Mouse (Mus musculus) limb, embryonic 10.5 days (tissue): ENCODE results near the gene Slc22a14. TPM values are rescaled to one million over a fixed set of nuclear protein-coding genes. Genes with fewer than 3 reads are reported as not detected.
"Not testable (repeated sequence)": the region's sequence is repeated elsewhere in the genome, so short reads cannot be mapped to it uniquely, and the experiment has no call there.

Source experiments
- DNase-seq: peaks from one replicate; pipeline ENCODE4 v3.0.0-alpha.2; 2017; ENCODE audit warnings: low spot score
- H3K27ac ChIP-seq: fragments of 300-500 bp; sonication (generic); 2 replicates; pipeline ENCODE4 v1.5.1; 2016; ENCODE audit warnings: mild to moderate bottlenecking
- H3K27me3 ChIP-seq: fragments of 300-500 bp; sonication (generic); 2 replicates; pipeline ENCODE4 v1.6.1; 2016; ENCODE audit warnings: low read depth, mild to moderate bottlenecking; ENCODE audit not compliant: poor library complexity, severe bottlenecking
- H3K36me3 ChIP-seq: fragments of 300-500 bp; sonication (generic); 2 replicates; pipeline ENCODE4 v1.6.1; 2016; ENCODE audit warnings: mild to moderate bottlenecking, moderate library complexity
- H3K4me1 ChIP-seq: fragments of 300-500 bp; sonication (generic); 2 replicates; pipeline ENCODE4 v1.6.1; 2016
- H3K4me3 ChIP-seq: fragments of 300-500 bp; sonication (generic); 2 replicates; pipeline ENCODE4 v1.5.1; 2016; ENCODE audit warnings: mild to moderate bottlenecking, moderate library complexity
- H3K9me3 ChIP-seq: fragments of 300-500 bp; sonication (generic); replicated peaks from 2 replicates; pipeline ENCODE4 v1.6.1; 2016; ENCODE audit warnings: mild to moderate bottlenecking
- WGBS: fragments of 180-500 bp; shearing (Covaris S2); methylation state at CpG from one replicate; pipeline ENCODE4 v1.1.7; 2016; 5-methylcytosine and 5-hydroxymethylcytosine counted together
- polyA plus RNA-seq: library from polyadenylated mRNA; unstranded; fragments of >200 nt; fragmentation: Nextera tagmentation; extraction: Ambion mirVana; gene quantifications from 2 replicates; pipeline ENCODE4 v1.2.1, GENCODE M21; 2016

Gene Slc22a14
- polyA plus RNA-seq, 1 experiment from 2014 or later, result not detected

- DNase-seq, result no peak
- no peak overlapping the region for H3K4me3 ChIP-seq
- 91% methylated on average over 1 of the region's 1 CpGs for WGBS
- H3K9me3 ChIP-seq, result no peaks in the 10 kb centered on the region
- no peak overlapping the region for H3K27ac ChIP-seq
- 0 out of 2 replicates have a peak, but pooled peaks cover 2% of the 10 kb centered on the region for H3K36me3 ChIP-seq
- no peaks in the 10 kb centered on the region for H3K27me3 ChIP-seq
- no peaks in the 10 kb centered on the region for H3K4me1 ChIP-seq
Measured at GRCm38 (mm10) chr9:119309067-119309466, 56.3 kb downstream of the Slc22a14 start.

GRCm38 (mm10) chr9:119305863-119306262 lies 59.5 kb downstream of the Slc22a14 start:
- Histone ChIP-seq H3K27me3 (no peaks in the 10 kb centered on the region), H3K4me1 (no peaks in the 10 kb centered on the region), H3K36me3 (peaks cover 23% of the 10 kb centered on the region), H3K4me3 (no peak overlapping the region), H3K27ac (no peak overlapping the region), H3K9me3 (no peaks in the 10 kb centered on the region)
- DNase-seq, result no peak
- WGBS, result 96% methylated on average over 7 of the region's 7 CpGs

GRCm38 (mm10) chr9:119298563-119298962 lies 66.8 kb downstream of the Slc22a14 start:
- no peak for DNase-seq
- Histone ChIP-seq H3K27ac (no peak overlapping the region), H3K36me3 (peaks cover 21% of the 10 kb centered on the region), H3K27me3 (no peaks in the 10 kb centered on the region), H3K4me3 (no peak overlapping the region), H3K4me1 (no peaks in the 10 kb centered on the region), H3K9me3 (no peaks in the 10 kb centered on the region)
- whole genome bisulfite sequencing, result 86% methylated on average over 3 of the region's 3 CpGs

GRCm38 (mm10) chr9:119297696-119298095 lies 67.7 kb downstream of the Slc22a14 start:
- Histone ChIP-seq H3K4me1 (no peaks in the 10 kb centered on the region), H3K36me3 (peaks cover 23% of the 10 kb centered on the region), H3K9me3 (no peaks in the 10 kb centered on the region), H3K4me3 (no peak overlapping the region), H3K27me3 (no peaks in the 10 kb centered on the region), H3K27ac (no peak overlapping the region)
- 95% methylated on average over 6 of the region's 6 CpGs for WGBS
- DNase-seq, result no peak

- Histone ChIP-seq H3K36me3 (peaks cover 21% of the 10 kb centered on the region), H3K4me3 (no peak overlapping the region), H3K4me1 (no peaks in the 10 kb centered on the region), H3K27ac (no peak overlapping the region), H3K27me3 (no peaks in the 10 kb centered on the region), H3K9me3 (no peaks in the 10 kb centered on the region)
- 97% methylated on average over 3 of the region's 3 CpGs for WGBS
- no peak for DNase-seq
Measured at GRCm38 (mm10) chr9:119290791-119291190, 74.6 kb downstream of the Slc22a14 start.

GRCm38 (mm10) chr9:119280894-119281682 lies 84.3 kb downstream of the Slc22a14 start:
- no peak overlapping the region for H3K4me3 ChIP-seq
- H3K27me3 ChIP-seq, result no peaks in the 10 kb centered on the region
- WGBS, result 94% methylated on average over 5 of the region's 5 CpGs
- H3K36me3 ChIP-seq, result peaks cover 46% of the 10 kb centered on the region
- no peaks in the 10 kb centered on the region for H3K4me1 ChIP-seq
- no peaks in the 10 kb centered on the region for H3K9me3 ChIP-seq
- H3K27ac ChIP-seq, result no peak overlapping the region
- no peak for DNase-seq

- 91% methylated on average over 5 of the region's 5 CpGs for WGBS
- DNase-seq, result no peak
Measured at GRCm38 (mm10) chr9:119278031-119278430, 87.3 kb downstream of the Slc22a14 start.

GRCm38 (mm10) chr9:119276321-119276720 lies 89.0 kb downstream of the Slc22a14 start:
- no peak overlapping the region for H3K27ac ChIP-seq
- H3K27me3 ChIP-seq, result no peaks in the 10 kb centered on the region
- WGBS, result 91% methylated on average over 7 of the region's 7 CpGs
- no peak overlapping the region for H3K4me3 ChIP-seq
- peaks cover 29% of the 10 kb centered on the region for H3K36me3 ChIP-seq
- no peaks in the 10 kb centered on the region for H3K4me1 ChIP-seq
- DNase-seq, result no peak
- no peaks in the 10 kb centered on the region for H3K9me3 ChIP-seq

More at GRCm38 (mm10) chr9:119278031-119278430, 87.3 kb downstream of the Slc22a14 start:
- no peaks in the 10 kb centered on the region for H3K27me3 ChIP-seq
- peaks cover 37% of the 10 kb centered on the region for H3K36me3 ChIP-seq
- H3K9me3 ChIP-seq, result no peaks in the 10 kb centered on the region
- H3K4me3 ChIP-seq, result no peak overlapping the region
- H3K4me1 ChIP-seq, result no peaks in the 10 kb centered on the region
- no peak overlapping the region for H3K27ac ChIP-seq

GRCm38 (mm10) chr9:119274814-119275213 lies 90.5 kb downstream of the Slc22a14 start:
- not testable (repeated sequence) for H3K27ac ChIP-seq, DNase-seq, H3K27me3 ChIP-seq, H3K4me3 ChIP-seq, H3K9me3 ChIP-seq, H3K4me1 ChIP-seq
- H3K36me3 ChIP-seq, result peaks cover 32% of the 10 kb centered on the region
- 96% methylated on average over 5 of the region's 5 CpGs for WGBS

- WGBS, result 88% methylated on average over 4 of the region's 4 CpGs
- Histone ChIP-seq H3K27ac (no peak overlapping the region), H3K27me3 (no peaks in the 10 kb centered on the region), H3K4me1 (no peaks in the 10 kb centered on the region), H3K9me3 (no peaks in the 10 kb centered on the region), H3K36me3 (peaks cover 37% of the 10 kb centered on the region), H3K4me3 (no peak overlapping the region)
- DNase-seq, result no peak
Measured at GRCm38 (mm10) chr9:119271496-119271895, 93.9 kb downstream of the Slc22a14 start.

GRCm38 (mm10) chr9:119268588-119269145 lies 96.7 kb downstream of the Slc22a14 start:
- no peaks in the 10 kb centered on the region for H3K9me3 ChIP-seq
- WGBS, result 94% methylated on average over 11 of the region's 11 CpGs
- H3K36me3 ChIP-seq, result peaks cover 54% of the 10 kb centered on the region
- DNase-seq, result no peak
- H3K4me1 ChIP-seq, result no peaks in the 10 kb centered on the region
- no peaks in the 10 kb centered on the region for H3K27me3 ChIP-seq
- no peak overlapping the region for H3K4me3 ChIP-seq
- no peak overlapping the region for H3K27ac ChIP-seq

GRCm38 (mm10) chr9:119268120-119268519 lies 97.2 kb downstream of the Slc22a14 start:
- no peaks in the 10 kb centered on the region for H3K9me3 ChIP-seq
- no peak overlapping the region for H3K4me3 ChIP-seq
- no peaks in the 10 kb centered on the region for H3K4me1 ChIP-seq
- no peak overlapping the region for H3K27ac ChIP-seq
- no peak for DNase-seq
- H3K27me3 ChIP-seq, result no peaks in the 10 kb centered on the region
- peaks cover 56% of the 10 kb centered on the region for H3K36me3 ChIP-seq
- 81% methylated on average over 6 of the region's 6 CpGs for WGBS

GRCm38 (mm10) chr9:119266121-119266395 lies 99.3 kb downstream of the Slc22a14 start:
- H3K4me1 ChIP-seq, H3K27ac ChIP-seq, DNase-seq, H3K27me3 ChIP-seq, H3K9me3 ChIP-seq, H3K4me3 ChIP-seq: not testable (repeated sequence)
- peaks cover 62% of the 10 kb centered on the region for H3K36me3 ChIP-seq
- 94% methylated on average over 5 of the region's 5 CpGs for WGBS
